Mouse (Mus musculus) CH12.LX (cell line): ENCODE measurements at regions not wholly inside any gene's neighbourhood (a gene's known extent, or its start where the extent isn't known, plus 50 kb on each side); places are given as distances from the start of the nearest gene placed in this dataset.

Source experiments
- DNase-seq: peaks from one replicate; pipeline ENCODE4 v3.0.0-alpha.2; 2013; ENCODE audit errors: extremely low read depth
- H3K27ac ChIP-seq: 2 replicates; pipeline ENCODE4 v1.5.1; 2012; ENCODE audit warnings: low read depth, mild to moderate bottlenecking, control low read depth, moderate library complexity; ENCODE audit not compliant: insufficient read depth
- H3K27me3 ChIP-seq: replicated peaks from 2 replicates; pipeline ENCODE3; 2012; ENCODE audit warnings: inconsistent platforms
- H3K36me3 ChIP-seq, 2 experiments: replicated peaks in 1 of 2; 2 replicates each; pipeline versions ENCODE3 to v1.6.1; 2012; ENCODE audit warnings: inconsistent platforms in 1 of 2, low read length in 1 of 2, mild to moderate bottlenecking in 1 of 2, mixed read lengths in 1 of 2, moderate library complexity in 1 of 2; ENCODE audit not compliant: control insufficient read depth in 1 of 2, insufficient read depth in 1 of 2
- H3K4me1 ChIP-seq, 2 experiments: 2 replicates each; pipeline ENCODE4 v1.6.1; 2012; ENCODE audit warnings: inconsistent platforms in 1 of 2, moderate library complexity in 1 of 2; ENCODE audit not compliant: insufficient read depth in 2 of 2, control insufficient read depth in 1 of 2
- H3K4me2 ChIP-seq: 2 replicates; pipeline ENCODE4 v1.6.1; 2012; ENCODE audit warnings: low read depth, mild to moderate bottlenecking, control low read depth; ENCODE audit not compliant: poor library complexity, insufficient read depth, severe bottlenecking
- H3K4me3 ChIP-seq, 3 experiments: fragments of 150-350 bp in 1 of 3; sonication (generic) in 1 of 3; replicated peaks in 1 of 3; 2 replicates each; pipeline versions ENCODE3 to v1.5.1; 2011 to 2012; ENCODE audit warnings: low read depth in 2 of 3, low read length in 2 of 3, mild to moderate bottlenecking in 2 of 3, moderate library complexity in 2 of 3, control low read depth in 1 of 3, improper control_type of control experiment in 1 of 3, inconsistent platforms in 1 of 3, mixed read lengths in 1 of 3; ENCODE audit not compliant: poor library complexity in 1 of 3
- H3K79me2 ChIP-seq: replicated peaks from 2 replicates; pipeline ENCODE4 v1.6.1; 2012; ENCODE audit warnings: mild to moderate bottlenecking, moderate library complexity; ENCODE audit not compliant: control insufficient read depth, poor library complexity, insufficient read depth, severe bottlenecking; ENCODE audit errors: extremely low read depth
- H3K9ac ChIP-seq: 2 replicates; pipeline ENCODE4 v1.6.1; 2012; ENCODE audit warnings: low read depth, mild to moderate bottlenecking, control low read depth, moderate library complexity; ENCODE audit not compliant: insufficient read depth
- H3K9me3 ChIP-seq: replicated peaks from 2 replicates; pipeline ENCODE3; 2012; ENCODE audit warnings: low read length, inconsistent platforms, mixed read lengths
- CHD1 ChIP-seq: IDR thresholded peaks from 2 replicates; pipeline ENCODE4 v1.6.1; 2012; ENCODE audit warnings: low read depth, low read length, improper control_type of control experiment, inconsistent platforms
- CTCF ChIP-seq, 2 experiments: IDR thresholded peaks in 1 of 2; conservative IDR thresholded peaks in 1 of 2; 2 replicates each; pipeline ENCODE4 v1.5.1; 2011 to 2012; ENCODE audit warnings: low read depth in 2 of 2, low read length in 2 of 2, improper control_type of control experiment in 1 of 2, inconsistent platforms in 1 of 2, mild to moderate bottlenecking in 1 of 2, moderate library complexity in 1 of 2
- E2F4 ChIP-seq: IDR thresholded peaks from 2 replicates; pipeline ENCODE4 v1.6.1; 2011; ENCODE audit warnings: low read depth, low read length, improper control_type of control experiment; ENCODE audit not compliant: insufficient replicate concordance
- ETS1 ChIP-seq: conservative IDR thresholded peaks from 2 replicates; pipeline ENCODE4 v1.6.1; 2012; ENCODE audit warnings: low read depth, mild to moderate bottlenecking, inconsistent platforms, low read length, improper control_type of control experiment, moderate library complexity
- GABPA ChIP-seq: IDR thresholded peaks from 2 replicates; pipeline ENCODE4 v1.6.1; 2012; ENCODE audit warnings: low read depth, low read length, improper control_type of control experiment, inconsistent platforms; ENCODE audit not compliant: insufficient replicate concordance
- IRF4 ChIP-seq: IDR thresholded peaks from 2 replicates; pipeline ENCODE4 v1.6.1; 2014; ENCODE audit warnings: low read depth, mild to moderate bottlenecking, inconsistent platforms, low read length, improper control_type of control experiment
- JUND ChIP-seq: conservative IDR thresholded peaks from 2 replicates; pipeline ENCODE4 v1.6.1; 2011; ENCODE audit warnings: low read depth, low read length, improper control_type of control experiment
- MAZ ChIP-seq: IDR thresholded peaks from 2 replicates; pipeline ENCODE4 v1.6.1; 2012; ENCODE audit warnings: low read depth, mild to moderate bottlenecking, inconsistent platforms, low read length, improper control_type of control experiment, moderate library complexity
- MXI1 ChIP-seq: IDR thresholded peaks from 2 replicates; pipeline ENCODE4 v1.6.1; 2011; ENCODE audit warnings: mild to moderate bottlenecking, low read depth, low read length, improper control_type of control experiment
- PAX5 ChIP-seq: IDR thresholded peaks from 2 replicates; pipeline ENCODE4 v1.6.1; 2012; ENCODE audit warnings: low read length, inconsistent platforms, mixed read lengths
- RAD21 ChIP-seq: IDR thresholded peaks from 2 replicates; pipeline ENCODE4 v1.6.1; 2011; ENCODE audit warnings: low read depth, mild to moderate bottlenecking, low read length, improper control_type of control experiment, moderate library complexity
- RCOR1 ChIP-seq: conservative IDR thresholded peaks from 2 replicates; pipeline ENCODE4 v1.6.1; 2012; ENCODE audit warnings: low read depth, mild to moderate bottlenecking, inconsistent platforms, low read length, improper control_type of control experiment
- UBTF ChIP-seq: IDR thresholded peaks from 2 replicates; pipeline ENCODE4 v1.6.1; 2012; ENCODE audit warnings: low read depth, mild to moderate bottlenecking, inconsistent platforms, low read length, improper control_type of control experiment, moderate library complexity
- USF1 ChIP-seq: IDR thresholded peaks from 2 replicates; pipeline ENCODE4 v1.6.1; 2014; ENCODE audit warnings: low read depth, mild to moderate bottlenecking, inconsistent platforms, low read length, improper control_type of control experiment
- USF2 ChIP-seq: conservative IDR thresholded peaks from 2 replicates; pipeline ENCODE4 v1.6.1; 2011; ENCODE audit warnings: low read depth, low read length, improper control_type of control experiment
- ZMIZ1 ChIP-seq: IDR thresholded peaks from 2 replicates; pipeline ENCODE4 v1.6.1; 2012; ENCODE audit warnings: low read depth, mild to moderate bottlenecking, inconsistent platforms, low read length, improper control_type of control experiment
- dilution Hi-C: fragments of 300-500 bp; cut with MboI; formaldehyde crosslinking; loops from 2 replicates; pipeline ENCODE4 v1.14.3; 2020; ENCODE audit warnings: low sequenced_read_pairs; ENCODE audit not compliant: extremely low pct_unique_long_range_greater_than_20kb, extremely low pct_ligation_motif_present
- in situ Hi-C: fragments of 300-500 bp; cut with MboI; formaldehyde crosslinking; loops from 3 replicates; pipeline ENCODE4 v1.14.3; 2019; ENCODE audit warnings: low sequenced_read_pairs, low pct_ligation_motif_present, low pct_unique_long_range_greater_than_20kb, mixed read lengths

DNA sequence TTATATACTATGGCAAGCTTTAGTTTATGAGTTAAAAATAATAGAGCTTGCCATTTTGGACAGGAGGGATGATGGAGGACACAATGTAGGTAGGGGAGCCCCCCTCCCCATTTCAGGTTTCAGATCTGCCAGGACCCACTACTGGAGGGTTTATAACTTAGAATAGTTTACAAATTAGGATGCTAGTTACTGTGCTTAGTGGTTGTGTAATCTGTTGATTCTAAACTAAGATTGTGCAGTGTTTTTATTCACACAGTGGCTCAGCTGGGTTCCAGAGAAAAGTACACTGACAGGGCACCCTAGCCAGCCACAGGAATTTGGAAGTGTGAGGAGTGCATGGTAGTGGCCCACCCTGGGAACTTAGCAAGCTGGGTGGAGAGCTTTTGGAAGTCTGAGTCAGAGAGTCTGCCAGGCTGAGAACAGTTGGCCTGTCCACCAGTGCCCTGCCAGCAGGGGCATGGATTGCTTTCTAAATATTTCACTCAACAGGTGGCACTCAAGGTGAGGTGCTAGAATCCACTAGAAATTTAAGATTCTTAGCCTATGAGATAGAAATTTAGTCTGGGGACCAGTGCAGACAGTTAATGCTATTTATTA lies 303.9 kb upstream of the Gm21798 start:
- Histone ChIP-seq H3K4me2 (no peak overlapping the region), H3K9me3 (no peaks in the 10 kb centered on the region), H3K9ac (no peak overlapping the region), H3K4me1 (no peaks in the 10 kb centered on the region), H3K79me2 (no peaks in the 10 kb centered on the region), H3K27ac (no peak overlapping the region), H3K36me3 (no peaks in the 10 kb centered on the region), H3K27me3 (no peaks in the 10 kb centered on the region), H3K4me3 (no peak overlapping the region)
- dilution Hi-C loops = no loop called here
- in situ Hi-C loops = no loop called here
- no peak for DNase-seq
- TF ChIP-seq USF1 (no peak), RAD21 (no peak), CHD1 (no peak), E2F4 (no peak)

DNA sequence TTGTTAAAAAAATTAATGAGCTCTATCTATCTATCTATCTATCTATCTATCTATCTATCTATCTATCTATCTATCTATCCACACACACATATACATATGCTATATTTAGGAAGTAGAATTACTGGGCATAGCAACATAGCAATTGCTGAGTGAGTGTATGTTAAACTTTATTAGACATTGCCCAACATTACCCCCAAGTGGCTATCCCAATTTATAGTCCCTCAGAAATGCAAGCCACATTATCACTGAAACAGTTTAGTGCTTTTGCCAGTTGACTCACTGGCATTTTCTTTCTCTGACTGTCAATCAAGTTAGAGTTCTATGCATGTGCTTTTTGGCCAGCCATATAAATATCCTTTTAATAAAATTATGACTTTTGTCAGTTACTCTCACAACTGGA lies 302.3 kb upstream of the Gm21798 start:
- no peaks in the 10 kb centered on the region for H3K9me3 ChIP-seq
- dilution Hi-C loops (no loop called here), in situ Hi-C loops (no loop called here)
- no peak overlapping the region for H3K9ac ChIP-seq
- H3K4me3 ChIP-seq = no peak overlapping the region
- no peaks in the 10 kb centered on the region for H3K4me1 ChIP-seq
- H3K36me3 ChIP-seq = no peaks in the 10 kb centered on the region
- H3K79me2 ChIP-seq = no peaks in the 10 kb centered on the region
- H3K4me2 ChIP-seq = no peak overlapping the region
- no peaks in the 10 kb centered on the region for H3K27me3 ChIP-seq
- TF ChIP-seq GABPA (no peak), ZMIZ1 (no peak), USF2 (no peak), MAZ (no peak), JUND (no peak), RCOR1 (no peak), PAX5 (no peak), UBTF (no peak), IRF4 (no peak), CHD1 (no peak), MXI1 (no peak), CTCF (conservative IDR thresholded peaks at IDR 0.05 in 1 of 2, IDR thresholded peaks at IDR 0.05 in 1 of 2; ENCODE audit: low read depth in 2 of 2, low read length in 2 of 2) (no peak), RAD21 (no peak; the same call in none of the 2 replicates), ETS1 (no peak)
- H3K27ac ChIP-seq = no peak overlapping the region
- DNase-seq = no peak
